Mouse (Mus musculus) lung, embryonic 14.5 days (tissue): ENCODE data around the gene Pdpn. TPM values are rescaled to one million over a fixed set of nuclear protein-coding genes. Genes with fewer than 3 reads are reported as not detected.

Experiments
- ATAC-seq: fragments of 200-750 bp; cut with Nextera tagmentation; 2 replicates; pipeline ENCODE4 v1.8.0; 2017; ENCODE audit warnings: mild to moderate bottlenecking, moderate TSS enrichment, moderate library complexity; ENCODE audit not compliant: insufficient read depth
- DNase-seq: peaks from one replicate; pipeline ENCODE4 v3.0.0-alpha.2; 2015
- H3K27ac ChIP-seq: fragments of 300-500 bp; sonication (generic); 2 replicates; pipeline ENCODE4 v1.5.1; 2014; ENCODE audit warnings: low read depth, mild to moderate bottlenecking, moderate library complexity
- H3K27me3 ChIP-seq: fragments of 300-500 bp; sonication (generic); 2 replicates; pipeline ENCODE4 v1.6.1; 2014; ENCODE audit warnings: low read length, control low read depth; ENCODE audit not compliant: insufficient read depth
- H3K36me3 ChIP-seq: fragments of 300-500 bp; sonication (generic); 2 replicates; pipeline ENCODE4 v1.6.1; 2014; ENCODE audit warnings: control low read depth; ENCODE audit not compliant: insufficient read depth
- H3K4me1 ChIP-seq: fragments of 300-500 bp; sonication (generic); 2 replicates; pipeline ENCODE4 v1.6.1; 2014; ENCODE audit warnings: antibody characterized with exemption, control low read depth; ENCODE audit not compliant: insufficient read depth
- H3K4me2 ChIP-seq: fragments of 300-500 bp; sonication (generic); 2 replicates; pipeline ENCODE4 v1.6.1; 2014; ENCODE audit warnings: mild to moderate bottlenecking
- H3K4me3 ChIP-seq: fragments of 300-500 bp; sonication (generic); 2 replicates; pipeline ENCODE4 v1.5.1; 2014; ENCODE audit warnings: low read depth, low read length
- H3K9ac ChIP-seq: fragments of 300-500 bp; sonication (generic); 2 replicates; pipeline ENCODE4 v1.6.1; 2014
- H3K9me3 ChIP-seq: fragments of 300-500 bp; sonication (generic); 2 replicates; pipeline ENCODE4 v1.6.1; 2016; ENCODE audit warnings: low read depth, low read length, control low read depth
- CTCF ChIP-seq: IDR thresholded peaks from 2 replicates; pipeline ENCODE4 v1.5.1; 2016; ENCODE audit warnings: antibody characterized with exemption, low read depth
- WGBS: fragments of 180-500 bp; shearing (Covaris S2); extraction: QIAGEN DNeasy Blood & Tissue Kit; methylation state at CpG from one replicate; pipeline ENCODE4 v1.1.7; 2014; 5-methylcytosine and 5-hydroxymethylcytosine counted together
- polyA plus RNA-seq: library from polyadenylated mRNA; unstranded; fragments of >200 nt; fragmentation: Nextera tagmentation; extraction: Ambion mirVana; gene quantifications from 2 replicates; pipeline ENCODE4 v1.2.1, GENCODE M21; 2014

Pdpn gene
- polyA plus RNA-seq, 1 experiment from 2014 or later: 36.6 TPM

DNA sequence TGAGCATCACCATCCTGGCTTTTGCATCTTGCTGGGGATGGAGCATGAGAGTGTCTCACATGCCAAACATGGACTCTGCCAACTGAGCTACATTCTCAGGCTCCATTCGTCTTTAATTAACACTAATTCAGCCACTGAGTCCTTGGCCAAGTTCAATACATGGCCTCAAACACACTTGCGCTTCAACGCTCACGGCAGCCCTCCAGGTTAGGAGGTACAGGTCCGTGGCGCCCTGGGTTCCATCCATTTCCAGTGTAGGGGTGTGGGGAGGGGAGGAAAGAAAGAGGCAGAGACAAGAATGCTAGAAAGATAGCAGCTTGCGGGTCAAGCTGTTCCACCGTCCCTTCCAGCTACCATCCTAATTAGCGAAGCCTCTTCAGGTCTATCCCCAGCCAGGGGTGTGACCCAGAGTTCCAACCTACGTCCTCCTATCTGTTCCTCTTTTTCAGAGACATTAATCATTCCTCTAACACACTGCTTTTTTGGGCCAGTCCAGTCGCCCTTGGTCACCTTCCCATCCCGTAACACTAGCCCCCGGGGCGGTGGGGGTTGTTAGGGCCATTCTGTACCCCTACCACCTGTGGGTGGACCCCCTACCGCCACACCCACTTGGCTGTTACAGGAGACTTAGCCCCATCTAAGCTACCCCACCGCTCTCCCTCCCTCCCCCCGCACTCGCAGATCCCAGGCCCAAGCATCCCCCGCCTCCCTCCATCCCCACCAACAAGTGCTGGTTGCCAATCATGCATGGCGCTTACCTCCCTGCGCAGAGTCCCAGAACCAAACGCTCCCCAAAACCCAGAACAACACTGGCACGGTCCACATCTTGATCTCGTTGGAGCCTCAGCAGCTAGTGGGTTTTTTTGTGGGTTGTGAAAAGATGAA, 691 bp downstream of the Pdpn start:
- H3K4me1 ChIP-seq: 0 out of 2 replicates have a peak, but pooled peaks cover 7% of the 10 kb centered on the region
- WGBS: 9% methylated on average over 24 of the region's 24 CpGs
- no peaks in the 10 kb centered on the region for H3K9me3 ChIP-seq
- peak overlapping the region; percentile 54 for H3K9ac ChIP-seq
- no peak overlapping the region for H3K27ac ChIP-seq
- no peaks in the 10 kb centered on the region for H3K27me3 ChIP-seq
- H3K4me2 ChIP-seq: peak overlapping the region; percentile 70
- no peaks in the 10 kb centered on the region for H3K36me3 ChIP-seq
- H3K4me3 ChIP-seq: peak overlapping the region; percentile 43
- no peak for TF ChIP-seq CTCF
- DNase-seq (no peak), ATAC-seq (peak; percentile 16; the same call in 1 of the 2 replicates)

DNA sequence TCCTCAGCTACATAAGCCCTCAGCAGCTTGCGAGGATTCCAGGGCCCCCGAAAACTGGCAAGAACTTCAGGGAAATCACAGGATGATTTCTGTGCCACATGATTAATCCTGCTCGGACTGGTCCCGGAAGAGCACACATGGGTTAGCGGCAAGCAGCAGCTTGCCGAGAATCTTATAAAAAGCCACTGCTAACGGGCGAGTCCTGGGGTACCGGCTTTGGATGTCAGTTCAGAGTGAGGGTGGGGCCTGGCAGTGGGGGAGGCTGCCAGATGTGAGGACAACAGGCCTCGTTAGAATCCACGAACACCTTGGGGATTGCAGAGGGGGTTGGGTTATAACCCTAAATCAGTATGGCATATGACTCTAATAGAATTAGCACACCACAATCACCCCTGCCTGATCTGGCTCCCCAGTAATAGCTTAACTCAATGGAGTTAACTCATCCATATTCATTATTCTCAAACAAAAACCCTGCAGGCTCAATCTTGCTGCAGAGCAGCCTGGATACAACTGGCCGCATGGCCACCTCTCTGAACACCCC, 2.3 kb downstream of the Pdpn start:
- TF ChIP-seq CTCF: no peak
- Histone ChIP-seq H3K4me3 (peak overlapping the region; percentile 18; the same call in 1 of the 2 replicates), H3K4me2 (peak overlapping the region; percentile 56), H3K9ac (peak overlapping the region; percentile 24; the same call in 1 of the 2 replicates), H3K4me1 (0 out of 2 replicates have a peak, but pooled peaks cover 7% of the 10 kb centered on the region), H3K27me3 (no peaks in the 10 kb centered on the region), H3K36me3 (no peaks in the 10 kb centered on the region), H3K9me3 (no peaks in the 10 kb centered on the region; the same call in 1 of the 2 replicates), H3K27ac (no peak overlapping the region)
- ATAC-seq (no peak), DNase-seq (peak; percentile 66)
- WGBS: 13% methylated on average over 12 of the region's 12 CpGs

DNA sequence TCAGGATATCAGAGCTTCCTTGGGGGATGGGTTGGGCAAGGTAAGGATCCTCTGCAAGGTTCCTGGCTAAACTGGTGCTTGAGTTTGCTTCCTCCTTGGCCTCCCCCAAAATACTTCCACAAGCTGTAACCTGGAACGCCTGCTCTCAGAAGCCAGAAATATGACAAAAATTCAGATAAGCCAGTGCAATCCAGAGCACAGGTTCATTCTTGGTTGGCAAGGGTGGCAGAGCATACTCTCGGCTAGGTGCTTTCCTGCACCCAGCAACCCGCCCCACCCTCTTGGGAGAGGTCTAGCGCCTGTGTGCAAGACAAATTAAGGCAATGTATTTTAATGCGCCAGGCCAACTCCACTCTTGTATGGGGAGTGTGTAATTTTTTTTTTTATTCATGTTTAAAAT, 3.2 kb downstream of the Pdpn start:
- no peak for ATAC-seq
- Histone ChIP-seq H3K27ac (0 out of 2 replicates have a peak overlapping the region, but pooled peaks have one; percentile 15), H3K4me2 (peak overlapping the region; percentile 56; the same call in 1 of the 2 replicates), H3K9me3 (no peaks in the 10 kb centered on the region; the same call in 1 of the 2 replicates), H3K4me3 (no peak overlapping the region), H3K4me1 (0 out of 2 replicates have a peak, but pooled peaks cover 7% of the 10 kb centered on the region), H3K9ac (no peak overlapping the region), H3K27me3 (no peaks in the 10 kb centered on the region), H3K36me3 (no peaks in the 10 kb centered on the region)
- no peak for TF ChIP-seq CTCF
- no peak for DNase-seq
- WGBS: 59% methylated on average over 5 of the region's 5 CpGs

DNA sequence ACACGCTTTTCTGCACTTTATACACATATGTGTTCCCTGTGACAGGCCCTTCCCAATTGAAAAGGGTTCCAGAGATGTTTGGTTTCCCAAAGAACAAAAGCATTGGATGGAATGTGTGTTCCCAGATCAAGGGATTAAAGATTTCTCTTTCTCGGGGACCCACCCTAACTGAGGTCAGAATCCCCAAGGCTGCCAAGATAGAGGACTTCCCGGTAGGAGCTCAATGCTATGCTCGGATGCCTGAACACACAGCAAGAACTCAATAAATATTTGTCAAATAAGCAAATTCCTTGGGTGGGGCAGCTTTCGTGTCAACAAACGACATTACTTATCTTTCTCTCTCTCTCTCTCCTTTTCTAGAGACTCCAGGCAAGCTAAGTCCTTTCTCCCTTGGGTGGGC, 5.0 kb downstream of the Pdpn start:
- WGBS: 59% methylated on average over 6 of the region's 6 CpGs
- ATAC-seq: no peak
- DNase-seq: no peak
- Histone ChIP-seq H3K4me3 (no peak overlapping the region), H3K27ac (no peak overlapping the region), H3K27me3 (no peaks in the 10 kb centered on the region), H3K9me3 (no peaks in the 10 kb centered on the region; the same call in 1 of the 2 replicates), H3K4me2 (no peak overlapping the region), H3K36me3 (no peaks in the 10 kb centered on the region), H3K4me1 (0 out of 2 replicates have a peak, but pooled peaks cover 7% of the 10 kb centered on the region), H3K9ac (no peak overlapping the region)
- TF ChIP-seq CTCF: no peak

DNA sequence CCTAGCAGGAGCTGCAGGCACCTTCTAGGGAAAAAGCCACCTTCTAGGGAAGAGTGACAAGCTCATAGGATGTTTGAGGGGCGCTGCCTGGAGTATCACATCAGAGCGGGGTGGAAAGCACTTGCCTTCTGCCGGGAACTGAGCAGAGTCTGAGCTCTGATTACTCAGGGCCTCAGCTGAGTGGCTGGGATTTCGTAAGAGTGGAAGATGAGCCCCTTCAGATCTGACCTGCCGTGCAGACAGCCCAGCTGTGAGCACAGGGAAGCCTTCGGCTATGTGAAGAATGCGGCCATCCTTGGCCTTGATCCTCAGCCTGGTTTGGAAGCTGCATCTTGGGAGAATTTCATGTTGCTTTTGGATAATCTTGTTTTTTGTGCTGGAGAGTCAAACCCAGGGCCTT, 10.5 kb downstream of the Pdpn start:
- no peak for TF ChIP-seq CTCF
- Histone ChIP-seq H3K27me3 (no peaks in the 10 kb centered on the region), H3K27ac (no peak overlapping the region), H3K9ac (no peak overlapping the region), H3K9me3 (no peaks in the 10 kb centered on the region; the same call in 1 of the 2 replicates), H3K36me3 (no peaks in the 10 kb centered on the region), H3K4me3 (no peak overlapping the region), H3K4me2 (no peak overlapping the region), H3K4me1 (0 out of 2 replicates have a peak, but pooled peaks cover 6% of the 10 kb centered on the region)
- 19% methylated on average over 7 of the region's 7 CpGs for WGBS
- ATAC-seq (peak; percentile 36; the same call in 1 of the 2 replicates), DNase-seq (peak; percentile 59)

DNA sequence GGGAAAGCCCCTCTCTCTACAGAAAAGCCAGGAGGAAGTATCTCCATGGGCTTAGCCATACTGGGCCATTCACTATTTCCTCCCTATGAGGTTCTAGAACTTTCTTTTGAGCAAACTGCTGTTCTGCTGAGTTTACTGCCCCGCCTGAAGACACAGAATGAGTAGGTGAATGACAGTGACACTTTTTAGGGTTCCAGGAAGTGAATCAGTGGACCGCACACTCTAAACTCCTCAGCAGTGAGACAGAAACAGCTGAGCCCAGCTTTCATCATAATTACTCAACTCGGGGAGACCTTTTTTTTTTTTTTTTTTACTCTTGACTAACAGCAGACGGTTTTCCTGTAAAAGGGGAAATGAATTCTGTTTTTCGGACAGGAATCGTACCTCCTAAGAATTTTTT, 10.9 kb downstream of the Pdpn start:
- TF ChIP-seq CTCF: no peak
- WGBS: 46% methylated on average over 6 of the region's 6 CpGs

DNA sequence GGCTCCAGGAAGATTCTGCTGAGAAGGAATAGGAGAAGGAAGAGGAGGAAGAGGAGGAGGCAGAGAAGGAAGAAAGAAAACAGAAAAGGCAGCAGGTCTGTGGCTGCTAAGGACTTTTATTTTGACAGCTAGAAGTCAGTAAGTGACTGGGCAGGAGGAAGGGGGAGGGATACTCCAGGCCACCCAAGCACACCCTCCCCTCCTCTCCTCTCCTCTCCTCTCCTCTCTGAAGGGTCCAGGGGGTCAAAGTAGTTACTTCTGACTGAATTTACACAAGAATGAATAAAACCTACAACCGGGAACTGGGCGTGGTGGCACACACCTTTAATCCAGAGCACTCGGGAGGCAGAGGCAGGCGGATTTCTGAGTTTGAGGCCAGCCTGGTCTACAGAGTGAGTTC, 12.3 kb downstream of the Pdpn start:
- Histone ChIP-seq H3K9me3 (no peaks in the 10 kb centered on the region), H3K4me1 (0 out of 2 replicates have a peak, but pooled peaks cover 6% of the 10 kb centered on the region), H3K9ac (no peak overlapping the region), H3K4me3 (no peak overlapping the region), H3K36me3 (no peaks in the 10 kb centered on the region), H3K4me2 (no peak overlapping the region), H3K27me3 (no peaks in the 10 kb centered on the region), H3K27ac (no peak overlapping the region)
- no peak for TF ChIP-seq CTCF
- 39% methylated on average over 4 of the region's 4 CpGs for WGBS
- no peak for ATAC-seq
- no peak for DNase-seq

More for the DNA sequence above, 10.9 kb downstream of the Pdpn start:
- ATAC-seq (no peak), DNase-seq (no peak)
- Histone ChIP-seq H3K4me1 (0 out of 2 replicates have a peak, but pooled peaks cover 6% of the 10 kb centered on the region), H3K9ac (no peak overlapping the region), H3K4me2 (no peak overlapping the region), H3K27ac (0 out of 2 replicates have a peak overlapping the region, but pooled peaks have one; percentile 46), H3K36me3 (no peaks in the 10 kb centered on the region), H3K4me3 (no peak overlapping the region), H3K27me3 (no peaks in the 10 kb centered on the region), H3K9me3 (no peaks in the 10 kb centered on the region; the same call in 1 of the 2 replicates)
